14 mouse cellular contexts compared by ENCODE assay signal in the genomic region with DNA sequence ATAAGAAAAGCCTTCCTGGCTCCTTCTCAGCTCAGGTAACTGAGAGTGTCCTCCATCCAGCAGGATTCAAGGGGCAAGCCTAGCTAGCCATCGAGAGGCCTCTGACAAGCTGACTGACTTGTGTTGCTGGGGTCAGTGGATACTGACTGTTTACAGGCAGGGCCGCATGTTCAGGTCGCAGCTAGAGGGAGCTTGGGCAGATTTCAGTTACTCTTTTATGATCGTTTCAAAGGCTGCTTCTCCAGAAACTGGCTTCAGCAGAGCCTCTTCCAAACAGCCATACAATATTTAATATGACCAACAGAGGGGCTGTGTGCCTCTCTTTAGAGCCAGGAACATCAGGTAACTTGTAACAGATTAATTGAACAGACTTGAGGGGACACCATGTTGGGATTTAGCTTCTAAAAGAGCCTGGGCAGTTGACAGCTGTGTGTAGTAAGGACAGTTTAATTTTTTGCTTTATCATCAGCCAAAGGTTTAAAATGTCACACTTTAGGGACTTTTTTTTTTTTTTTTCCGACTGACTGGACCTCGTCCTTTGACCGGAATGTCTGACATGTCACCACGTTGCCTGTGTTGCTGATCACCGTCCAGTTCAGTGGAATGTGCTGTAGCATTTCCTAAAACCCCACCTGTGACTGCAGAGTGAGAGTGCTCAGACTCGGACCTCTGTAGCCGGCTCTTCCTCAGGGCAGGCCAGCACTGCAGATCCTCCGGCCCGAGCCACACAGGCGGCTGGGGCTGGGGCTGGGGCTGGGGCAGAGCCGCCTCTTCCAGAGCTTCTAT. TPM values are rescaled to one million over a fixed set of nuclear protein-coding genes. Genes with fewer than 3 reads are reported as not detected.
DNase-seq lines count a peak whose midpoint lies in the region; ATAC-seq and TF ChIP-seq lines count a peak whose summit lies in the region.
"Had no signal": no experiment of that assay in that cellular context is flagged by ENCODE, and none has a peak within 500 bp of the region (broad histone marks: within the 10 kb centered on the region; RNA-seq: fewer than 3 reads in every experiment).

No protein-coding gene starts in this region.

- no peaks in the 10 kb centered on the region for H3K79me3 ChIP-seq in C2C12 (ENCODE audit: low read depth)

- H3K79me2 ChIP-seq in C2C12 (ENCODE audit: control insufficient read depth, insufficient read depth) = no peaks in the 10 kb centered on the region

- peaks cover 64% of the 10 kb centered on the region for H3K36me3 ChIP-seq in intestine, postnatal 0 days (ENCODE audit: control insufficient read depth, insufficient read depth)
- peaks cover 2% of the 10 kb centered on the region; the same call in 1 of the 2 replicates for H3K36me3 ChIP-seq in intestine, embryonic 16.5 days (ENCODE audit: control insufficient read depth, insufficient read depth, low read length)
- peaks cover 42% of the 10 kb centered on the region for H3K36me3 ChIP-seq in C2C12 (ENCODE audit: control insufficient read depth, insufficient read depth)
- peaks cover 58% of the 10 kb centered on the region for H3K36me3 ChIP-seq in midbrain, embryonic 14.5 days (ENCODE audit: control insufficient read depth, insufficient read depth, low read length)

- peak; percentile 74 for ATAC-seq in intestine, postnatal 0 days
- ATAC-seq in intestine, embryonic 16.5 days = no peak
- ATAC-seq in midbrain, embryonic 14.5 days (ENCODE audit: low FRiP score, low TSS enrichment) = no peak
- no peak for ATAC-seq in granulocyte monocyte progenitor cell, adult 5-6 weeks (replicated peaks; ENCODE audit: poor library complexity, severe bottlenecking)

- 0 out of 2 replicates have a peak overlapping the region, but pooled peaks have one; percentile 7 for H3K9ac ChIP-seq in intestine, postnatal 0 days (ENCODE audit: low read depth, low read length)
- H3K9ac ChIP-seq in intestine, embryonic 16.5 days (ENCODE audit: low read depth, low read length) = no peak overlapping the region
- H3K9ac ChIP-seq in midbrain, embryonic 14.5 days (replicated peaks; ENCODE audit: low read length) = no peak overlapping the region
- H3K9ac ChIP-seq: neural tube, embryonic 13.5 days had no signal

- TF ChIP-seq CTCF in intestine, postnatal 0 days (IDR thresholded peaks at IDR 0.05; ENCODE audit: low read depth) = peak; percentile 58
- peak; percentile 14 for TF ChIP-seq CTCF in C2C12 (IDR thresholded peaks at IDR 0.05; ENCODE audit: control insufficient read depth, insufficient read depth, insufficient read length)

- H3K4me3 ChIP-seq in intestine, postnatal 0 days (ENCODE audit: low read depth, low read length) = no peak overlapping the region
- no peak overlapping the region for H3K4me3 ChIP-seq in intestine, embryonic 16.5 days (ENCODE audit: low read length)
- H3K4me3 ChIP-seq in C2C12 (ENCODE audit: insufficient read depth, poor library complexity, severe bottlenecking) = no peak overlapping the region
- no peak overlapping the region for H3K4me3 ChIP-seq in midbrain, embryonic 14.5 days (replicated peaks; ENCODE audit: low read depth, low read length)
- H3K4me3 ChIP-seq: midbrain, embryonic 10.5 days; neural tube, embryonic 13.5 days had no signal

- H3ac ChIP-seq in C2C12 (ENCODE audit: control insufficient read depth, insufficient read length, low read depth) = peak overlapping the region; percentile 46

- H3K4me2 ChIP-seq in intestine, postnatal 0 days (replicated peaks; ENCODE audit: low read depth) = no peak overlapping the region
- H3K4me2 ChIP-seq in intestine, embryonic 16.5 days (ENCODE audit: low read depth, low read length) = no peak overlapping the region
- H3K4me2 ChIP-seq in midbrain, embryonic 14.5 days (ENCODE audit: low read length) = no peak overlapping the region
- H3K4me2 ChIP-seq: neural tube, embryonic 13.5 days had no signal

- no peaks in the 10 kb centered on the region for H3K9me3 ChIP-seq in intestine, postnatal 0 days (ENCODE audit: control insufficient read depth)
- H3K9me3 ChIP-seq in intestine, embryonic 16.5 days (ENCODE audit: control insufficient read depth, low read length) = no peaks in the 10 kb centered on the region
- H3K9me3 ChIP-seq in midbrain, embryonic 14.5 days (ENCODE audit: control insufficient read depth, low read length) = no peaks in the 10 kb centered on the region
- H3K9me3 ChIP-seq: midbrain, embryonic 10.5 days; neural tube, embryonic 13.5 days had no signal

- H3K27me3 ChIP-seq in intestine, postnatal 0 days (replicated peaks; ENCODE audit: control insufficient read depth, insufficient read depth, low read length) = no peaks in the 10 kb centered on the region
- no peaks in the 10 kb centered on the region for H3K27me3 ChIP-seq in intestine, embryonic 16.5 days (replicated peaks; ENCODE audit: control insufficient read depth, insufficient read depth, low read length)
- H3K27me3 ChIP-seq in C2C12 (ENCODE audit: control insufficient read depth, insufficient read depth, insufficient read length) = no peaks in the 10 kb centered on the region
- H3K27me3 ChIP-seq in midbrain, embryonic 14.5 days (ENCODE audit: control insufficient read depth, insufficient read depth, low read length) = no peaks in the 10 kb centered on the region
- H3K27me3 ChIP-seq: CH12.LX; neural tube, embryonic 13.5 days had no signal

- peak overlapping the region; percentile 70 for H3K27ac ChIP-seq in intestine, postnatal 0 days (ENCODE audit: low read depth, low read length)
- H3K27ac ChIP-seq in intestine, embryonic 16.5 days (ENCODE audit: low read length) = no peak overlapping the region
- H3K27ac ChIP-seq in midbrain, embryonic 14.5 days (replicated peaks; ENCODE audit: low read depth, low read length) = no peak overlapping the region
- H3K27ac ChIP-seq: midbrain, embryonic 10.5 days; neural tube, embryonic 13.5 days had no signal

- no peaks in the 10 kb centered on the region for H3K4me1 ChIP-seq in intestine, postnatal 0 days (replicated peaks; ENCODE audit: control insufficient read depth, insufficient read depth, low read length)
- H3K4me1 ChIP-seq in intestine, embryonic 16.5 days (ENCODE audit: control insufficient read depth, insufficient read depth, low read length) = peaks cover 8% of the 10 kb centered on the region; the same call in 1 of the 2 replicates
- H3K4me1 ChIP-seq in midbrain, embryonic 14.5 days (ENCODE audit: control insufficient read depth, insufficient read depth, low read length) = no peaks in the 10 kb centered on the region
- H3K4me1 ChIP-seq: midbrain, embryonic 10.5 days; neural tube, embryonic 13.5 days had no signal

- DNase-seq in brain, adult 2 months (ENCODE audit: low read depth, low spot score) = peak; percentile 25
- DNase-seq in kidney, postnatal 36 days = peak; percentile 44 to 57
- no peak for DNase-seq in midbrain, embryonic 14.5 days
- DNase-seq in B cell, adult 2 months = no peak
- DNase-seq: cerebellum, postnatal 36 days; right cerebral cortex, adult 18-20 months; thymus, postnatal 25 days had no signal

- 61% methylated on average over 15 of the region's 15 CpGs for WGBS in intestine, postnatal 0 days
- WGBS in intestine, embryonic 16.5 days = 76% methylated on average over 15 of the region's 15 CpGs
- 84% methylated on average over 15 of the region's 15 CpGs for WGBS in midbrain, embryonic 14.5 days

TF ChIP-seq in C2C12, 6 proteins besides CTCF, POLR2A, EP300 and RAD21:
- no peak for TF ChIP-seq CEBPB (IDR thresholded peaks at IDR 0.05; ENCODE audit: low read depth)
- TF ChIP-seq USF1 (IDR thresholded peaks at IDR 0.05; ENCODE audit: low read depth) = no peak
- TF ChIP-seq MYOD1 (IDR thresholded peaks at IDR 0.05; ENCODE audit: control insufficient read depth, insufficient read length, low read depth) = no peak

RNA-seq across cellular contexts. Expression of gene Atxn2, which starts 24.8 kb away (rescaled TPM):
- 54.3 and 62.6 TPM in 2 replicates for polyA plus RNA-seq in intestine, postnatal 0 days (2015; fragmentation: Nextera tagmentation; extraction: Ambion mirVana)
- polyA plus RNA-seq in intestine, embryonic 16.5 days (2015; fragmentation: Nextera tagmentation; extraction: Ambion mirVana) = 27.9 and 30.7 TPM in 2 replicates
- polyA plus RNA-seq in C2C12 (2012; fragmentation: generic; extraction: Trizol) = 69.9 TPM
- 85.3 and 92.2 TPM in 2 replicates for polyA plus RNA-seq in midbrain, embryonic 14.5 days (2014; fragmentation: Nextera tagmentation; extraction: Ambion mirVana)
- total RNA-seq in granulocyte monocyte progenitor cell, adult 5-6 weeks (2014; fragmentation: Nextera tagmentation) = 73.0 and 98.5 TPM in 2 replicates
- total RNA-seq in granulocyte monocyte progenitor cell, adult 5-6 weeks (2017) = 30.9 and 41.5 TPM in 2 replicates

RNA-seq across cellular contexts. Expression of gene Brap, which starts 25.9 kb away (rescaled TPM):
- polyA plus RNA-seq in intestine, postnatal 0 days (2015; fragmentation: Nextera tagmentation; extraction: Ambion mirVana) = 30.6 and 30.7 TPM in 2 replicates
- 26.4 and 30.4 TPM in 2 replicates for polyA plus RNA-seq in intestine, embryonic 16.5 days (2015; fragmentation: Nextera tagmentation; extraction: Ambion mirVana)
- 31.7 TPM for polyA plus RNA-seq in C2C12 (2012; fragmentation: generic; extraction: Trizol)
- polyA plus RNA-seq in midbrain, embryonic 14.5 days (2014; fragmentation: Nextera tagmentation; extraction: Ambion mirVana) = 39.1 and 47.6 TPM in 2 replicates
- total RNA-seq in granulocyte monocyte progenitor cell, adult 5-6 weeks (2014; fragmentation: Nextera tagmentation) = 39.4 and 42.1 TPM in 2 replicates
- 50.6 and 56.0 TPM in 2 replicates for total RNA-seq in granulocyte monocyte progenitor cell, adult 5-6 weeks (2017)

RNA-seq across cellular contexts. Expression of gene Acad10, which starts 26.0 kb away (rescaled TPM):
- polyA plus RNA-seq in intestine, postnatal 0 days (2015; fragmentation: Nextera tagmentation; extraction: Ambion mirVana) = 5.3 and 5.6 TPM in 2 replicates
- polyA plus RNA-seq in intestine, embryonic 16.5 days (2015; fragmentation: Nextera tagmentation; extraction: Ambion mirVana) = 7.8 and 9.7 TPM in 2 replicates
- polyA plus RNA-seq in C2C12 (2012; fragmentation: generic; extraction: Trizol) = 1.8 TPM
- polyA plus RNA-seq in midbrain, embryonic 14.5 days (2014; fragmentation: Nextera tagmentation; extraction: Ambion mirVana) = 1.4 and 2.4 TPM in 2 replicates
- total RNA-seq in granulocyte monocyte progenitor cell, adult 5-6 weeks (2014; fragmentation: Nextera tagmentation) = 1.7 and 2.7 TPM in 2 replicates
- 2.1 and 4.5 TPM in 2 replicates for total RNA-seq in granulocyte monocyte progenitor cell, adult 5-6 weeks (2017)

Comparison
In these comparisons a context has a peak if more than half of its experiments do, and no peak if none do; other contexts are left out.
1. DNase-seq: peak in brain, adult 2 months (single experiment) and kidney, postnatal 36 days (2 of 2); none in midbrain, embryonic 14.5 days (single experiment) and B cell, adult 2 months (0 of 2).